Mouse (Mus musculus): ENCODE results near the gene Ddx52.

DNA sequence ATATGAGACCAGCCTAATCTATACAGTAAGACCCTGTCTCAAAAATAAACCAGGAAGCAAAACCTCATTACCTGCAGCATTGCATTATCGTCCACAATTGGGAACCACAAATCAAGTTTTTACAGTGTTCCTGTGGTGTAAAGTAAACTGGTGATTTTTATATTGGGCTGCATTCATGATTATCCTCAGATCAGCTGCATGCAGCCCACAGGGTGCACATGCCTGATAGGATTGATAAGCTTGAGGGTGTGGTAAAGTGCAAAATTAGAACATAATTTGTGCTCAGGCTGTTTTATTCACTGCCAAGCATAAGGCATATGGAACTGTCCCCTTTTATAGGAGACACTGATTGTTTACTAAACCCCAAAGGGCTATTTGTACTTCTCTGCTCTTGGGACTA lies 33.6 kb downstream of the Ddx52 start:
- TF ChIP-seq CTCF (IDR thresholded peaks at IDR 0.05; ENCODE audit: low read depth, low read length) (no peak), POLR2A (IDR thresholded peaks at IDR 0.05; ENCODE audit: borderline replicate concordance, low read depth, low read length) (no peak)
